ENCODE assay signal across 26 mouse cellular contexts in the genomic region with DNA sequence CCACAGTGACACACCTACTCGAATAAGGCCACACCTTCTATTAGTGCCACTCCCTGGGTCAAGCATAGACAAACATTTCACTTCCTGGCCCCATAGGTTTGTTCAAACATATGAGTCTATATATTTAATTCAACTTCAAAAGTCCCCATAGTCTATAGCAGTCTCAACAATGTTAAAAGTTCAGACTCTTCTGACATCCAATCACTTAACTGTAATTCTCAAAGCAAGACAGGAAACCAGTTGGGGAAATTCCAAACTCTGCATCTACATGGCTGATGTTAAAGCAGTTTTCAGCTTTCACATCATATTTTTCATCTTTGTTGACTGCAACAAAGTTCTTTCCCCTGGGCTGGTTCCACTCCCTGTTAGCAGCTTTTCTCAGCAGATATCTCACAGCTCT. TPM values are rescaled to one million over a fixed set of nuclear protein-coding genes. Genes with fewer than 3 reads are reported as not detected.
A peak's percentile ranks its signal among the peaks of the same experiment; 100 is the strongest.
DNase-seq lines count a peak whose midpoint lies in the region; ATAC-seq lines count a peak whose summit lies in the region.
"Had no signal": no experiment of that assay in that cellular context is flagged by ENCODE, and none has a peak within 500 bp of the region (broad histone marks: within the 10 kb centered on the region; RNA-seq: fewer than 3 reads in every experiment).

No protein-coding gene starts in this region.

- peak; percentile 62 for ATAC-seq in activated CD4-positive, CD25-positive, alpha-beta regulatory T cell, adult 4 months
- peak; percentile 63 for ATAC-seq in inflammation-experienced regulatory T-cells, adult 6 months
- ATAC-seq in forebrain, embryonic 13.5 days, result no peak
- ATAC-seq: forebrain, embryonic 15.5 days; forebrain, postnatal 0 days; Patski had no signal

- no peak overlapping the region for H3K4me2 ChIP-seq in forebrain, embryonic 13.5 days
- H3K4me2 ChIP-seq: embryonic facial prominence, embryonic 13.5 days; embryonic facial prominence, embryonic 15.5 days; forebrain, embryonic 12.5 days; forebrain, embryonic 15.5 days had no signal

- no peak overlapping the region for H3K4me3 ChIP-seq in forebrain, embryonic 13.5 days
- H3K4me3 ChIP-seq: embryonic facial prominence, embryonic 13.5 days; embryonic facial prominence, embryonic 15.5 days; erythroblast, embryonic 14.5 days; forebrain, embryonic 10.5 days; forebrain, embryonic 12.5 days; forebrain, embryonic 15.5 days had no signal

- no peak overlapping the region for H3K27ac ChIP-seq in forebrain, embryonic 13.5 days
- H3K27ac ChIP-seq: embryonic facial prominence, embryonic 13.5 days; embryonic facial prominence, embryonic 15.5 days; forebrain, embryonic 10.5 days; forebrain, embryonic 12.5 days; forebrain, embryonic 15.5 days had no signal

- H3K9me3 ChIP-seq in forebrain, embryonic 13.5 days (replicated peaks), result no peaks in the 10 kb centered on the region
- H3K9me3 ChIP-seq: embryonic facial prominence, embryonic 13.5 days; embryonic facial prominence, embryonic 15.5 days; forebrain, embryonic 10.5 days; forebrain, embryonic 12.5 days; forebrain, embryonic 15.5 days; G1E had no signal

- 89% methylated on average over 1 of the region's 1 CpGs for WGBS in forebrain, embryonic 13.5 days

- no peaks in the 10 kb centered on the region for H3K36me3 ChIP-seq in forebrain, embryonic 13.5 days (ENCODE audit: poor library complexity, severe bottlenecking)
- H3K36me3 ChIP-seq: embryonic facial prominence, embryonic 13.5 days; embryonic facial prominence, embryonic 15.5 days; forebrain, embryonic 10.5 days; forebrain, embryonic 12.5 days; forebrain, embryonic 15.5 days; G1E had no signal

- H3K27me3 ChIP-seq in forebrain, embryonic 13.5 days, result no peaks in the 10 kb centered on the region
- H3K27me3 ChIP-seq: CH12.LX; embryonic facial prominence, embryonic 13.5 days; embryonic facial prominence, embryonic 15.5 days; forebrain, embryonic 12.5 days; forebrain, embryonic 15.5 days; Patski had no signal

- no peaks in the 10 kb centered on the region for H3K4me1 ChIP-seq in forebrain, embryonic 13.5 days
- H3K4me1 ChIP-seq: embryonic facial prominence, embryonic 13.5 days; embryonic facial prominence, embryonic 15.5 days; forebrain, embryonic 10.5 days; forebrain, embryonic 12.5 days; forebrain, embryonic 15.5 days had no signal

- H3K9ac ChIP-seq in forebrain, embryonic 13.5 days, result no peak overlapping the region
- H3K9ac ChIP-seq: embryonic facial prominence, embryonic 13.5 days; embryonic facial prominence, embryonic 15.5 days; forebrain, embryonic 12.5 days; forebrain, embryonic 15.5 days; forebrain, postnatal 0 days had no signal

- DNase-seq in CD4-positive, CD25-positive, alpha-beta regulatory T cell, adult 2 months (ENCODE audit: low read depth, low spot score), result peak; percentile 24
- no peak for DNase-seq in cerebellum, postnatal 25 days
- DNase-seq: adrenal gland, adult 2 months; adrenal gland, postnatal 10 days; adrenal gland, postnatal 25 days; B cell, adult 2 months; cerebellum, adult 11-12 months; cerebellum, adult 2 months; cerebellum, adult 9-10 months; cerebellum, postnatal 10 days; cerebellum, postnatal 36 days; embryo, embryonic 11 days; forebrain, postnatal 0 days had no signal

RNA-seq across cellular contexts. Expression of gene Areg, which starts 12.8 kb away (rescaled TPM):
- 1 to 10 TPM; 1.8 to 2.3 TPM for polyA plus RNA-seq in activated CD4-positive, CD25-positive, alpha-beta regulatory T cell, adult 4 months (2017; shearing (Covaris generic))
- 1 to 10 TPM; 1.6 to 3.6 (median 2.0) TPM for polyA plus RNA-seq in inflammation-experienced regulatory T-cells, adult 6 months (2017; shearing (Covaris generic))
- not detected in 2 replicates for polyA plus RNA-seq in forebrain, embryonic 13.5 days (2015; fragmentation: Nextera tagmentation; extraction: Ambion mirVana)
- polyA plus RNA-seq: adrenal gland, adult 2 months; embryonic facial prominence, embryonic 11.5 days; erythroblast, embryonic 14.5 days; forebrain, embryonic 10.5 days; forebrain, embryonic 12.5 days; G1E had no signal

RNA-seq across cellular contexts. Expression of gene Ereg, which starts 52.2 kb away (rescaled TPM):
- polyA plus RNA-seq in activated CD4-positive, CD25-positive, alpha-beta regulatory T cell, adult 4 months (2017; shearing (Covaris generic)), result not detected
- not detected for polyA plus RNA-seq in inflammation-experienced regulatory T-cells, adult 6 months (2017; shearing (Covaris generic))
- not detected in 2 replicates for polyA plus RNA-seq in forebrain, embryonic 13.5 days (2015; fragmentation: Nextera tagmentation; extraction: Ambion mirVana)
- polyA plus RNA-seq: adrenal gland, adult 2 months; cerebellum, adult 2 months; embryonic facial prominence, embryonic 13.5 days; erythroblast, embryonic 14.5 days; forebrain, embryonic 12.5 days; forebrain, embryonic 15.5 days; forebrain, postnatal 0 days; G1E had no signal
